Mouse (Mus musculus) bone marrow, adult 2 months (tissue): ENCODE measurements around the gene Galnt3.

Source experiments
- CTCF ChIP-seq: fragments of 200-500 bp; IDR thresholded peaks from 2 replicates; pipeline ENCODE4 v1.5.1; 2011; ENCODE audit warnings: low read length, control low read depth; ENCODE audit not compliant: control insufficient read depth, insufficient read depth
- POLR2A ChIP-seq: fragments of 200-500 bp; IDR thresholded peaks from 2 replicates; pipeline ENCODE4 v1.6.1; 2011; ENCODE audit warnings: low read depth, mild to moderate bottlenecking, control low read depth, low read length, borderline replicate concordance; ENCODE audit not compliant: control insufficient read depth

GRCm38 (mm10) chr2:66165025-66165424, 40.2 kb upstream of the Galnt3 start:
- no peak for TF ChIP-seq CTCF
- no peak for TF ChIP-seq POLR2A
